Mouse (Mus musculus): ENCODE results near the gene Osbpl5. TPM values are rescaled to one million over a fixed set of nuclear protein-coding genes. Genes with fewer than 3 reads are reported as not detected.
"Not testable (repeated sequence)": the region's sequence is repeated elsewhere in the genome, so short reads cannot be mapped to it uniquely, and the experiment has no call there.

Gene Osbpl5
- total RNA-seq, 2 experiments from 2014 or later = 38.2 to 42.3 TPM

DNA sequence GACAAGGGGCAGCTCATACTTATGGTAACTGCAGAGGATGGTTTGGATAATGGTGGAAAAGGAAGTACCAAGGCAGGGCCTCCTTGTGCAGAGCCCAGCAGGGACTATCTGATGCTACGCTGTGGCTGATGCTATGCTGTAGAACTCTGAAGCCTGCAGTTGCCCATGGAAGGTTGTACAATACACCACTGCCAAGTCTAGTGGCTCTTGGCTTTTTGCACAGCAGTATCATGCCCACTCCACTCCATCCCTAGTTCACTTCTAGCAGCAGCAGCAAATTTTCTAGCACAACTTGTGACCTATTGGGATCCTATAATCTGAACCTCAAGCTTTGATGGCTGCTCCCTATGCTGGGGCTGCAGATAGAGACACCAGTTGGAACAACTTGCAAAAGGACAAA, 75.2 kb downstream of the Osbpl5 start:
- DNase-seq (ENCODE audit: extremely low spot score in 1 of 2, low spot score in 2 of 2) = no peak
- intact Hi-C loops (cut with DNase I) = loop anchor here (5.0 kb wide), 1 partner anchor 44 kb away; no protein-coding TSS in a partner anchor

GRCm38 (mm10) chr7:143680836-143681235, 75.9 kb downstream of the Osbpl5 start:
- intact Hi-C loops (cut with DNase I) = loop anchor here (5.0 kb wide), 1 partner anchor 44 kb away; no protein-coding TSS in a partner anchor
- not testable (repeated sequence) for DNase-seq (ENCODE audit: extremely low spot score in 1 of 2, low spot score in 2 of 2)

GRCm38 (mm10) chr7:143679650-143680049, 77.1 kb downstream of the Osbpl5 start:
- not testable (repeated sequence) for DNase-seq (ENCODE audit: extremely low spot score in 1 of 2, low spot score in 2 of 2)
- intact Hi-C loops (cut with DNase I) = loop anchor here (5.0 kb wide), 1 partner anchor 42 kb away; no protein-coding TSS in a partner anchor

GRCm38 (mm10) chr7:143666427-143667311, 90.1 kb downstream of the Osbpl5 start:
- intact Hi-C loops (cut with DNase I) = no loop called here
- no peak for DNase-seq (ENCODE audit: extremely low spot score in 1 of 2, low spot score in 2 of 2)

- DNase-seq (ENCODE audit: extremely low spot score in 1 of 2, low spot score in 2 of 2) = no peak
- intact Hi-C loops (cut with DNase I) = loop anchor here (5.0 kb wide), 1 partner anchor 36 kb away; the partner anchor contains the start of gene Tnfrsf26
These were observed 93.3 kb downstream of the Osbpl5 start for GRCm38 (mm10) chr7:143663470-143663869.

GRCm38 (mm10) chr7:143660797-143661196, 96.0 kb downstream of the Osbpl5 start:
- DNase-seq (ENCODE audit: extremely low spot score in 1 of 2, low spot score in 2 of 2) = no peak
- intact Hi-C loops (cut with DNase I) = loop anchor here (5.0 kb wide), 1 partner anchor 33 kb away; the partner anchor contains the start of gene Tnfrsf26

- DNase-seq (ENCODE audit: extremely low spot score in 1 of 2, low spot score in 2 of 2); intact Hi-C loops (cut with DNase I): not testable (repeated sequence)
These were observed 106.9 kb downstream of the Osbpl5 start for GRCm38 (mm10) chr7:143649769-143650346.

DNA sequence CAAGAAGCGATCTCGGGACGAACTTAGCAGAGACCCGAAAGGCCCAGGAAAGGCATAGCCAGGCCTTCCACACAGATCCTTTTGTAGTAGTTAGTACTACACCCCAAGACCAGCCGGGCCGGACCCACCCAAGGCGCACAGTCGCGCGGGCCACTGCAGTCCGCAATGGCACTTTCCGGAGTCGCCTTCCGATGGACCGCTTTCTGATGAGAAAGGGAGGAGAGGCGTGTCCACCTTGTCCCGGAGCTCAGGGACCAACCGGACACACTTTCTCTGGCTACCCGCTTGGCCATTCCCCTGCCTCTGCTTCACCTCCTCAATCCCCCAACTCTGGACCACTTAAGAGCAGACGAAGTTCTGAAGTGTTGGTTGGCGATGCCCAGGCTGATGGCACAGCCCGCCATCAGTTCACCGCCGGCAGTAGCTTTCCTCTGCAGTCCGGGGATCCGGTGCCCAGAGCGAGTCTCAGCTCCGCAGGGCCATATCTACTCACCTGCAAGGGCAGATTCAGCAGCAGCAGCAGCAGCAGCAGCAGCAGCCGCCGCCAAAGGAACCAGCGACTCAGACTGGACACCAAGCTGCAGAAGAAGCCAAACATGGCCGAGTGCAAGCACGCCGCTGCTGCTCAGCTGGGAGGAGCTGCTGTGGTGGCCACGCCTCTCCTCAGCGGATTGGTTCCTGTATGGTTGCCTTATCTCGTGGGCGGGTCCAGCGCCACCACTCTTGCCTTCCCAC, 107.6 kb downstream of the Osbpl5 start, which contains the start of gene Tnfrsf22:
Gene Tnfrsf22 (minus strand): TSS at position 628 of the 735 bp plus-strand sequence.
- peak; percentile 74 to 93 for DNase-seq (ENCODE audit: extremely low spot score in 1 of 2, low spot score in 2 of 2)
- intact Hi-C loops (cut with DNase I) = no loop called here

DNA sequence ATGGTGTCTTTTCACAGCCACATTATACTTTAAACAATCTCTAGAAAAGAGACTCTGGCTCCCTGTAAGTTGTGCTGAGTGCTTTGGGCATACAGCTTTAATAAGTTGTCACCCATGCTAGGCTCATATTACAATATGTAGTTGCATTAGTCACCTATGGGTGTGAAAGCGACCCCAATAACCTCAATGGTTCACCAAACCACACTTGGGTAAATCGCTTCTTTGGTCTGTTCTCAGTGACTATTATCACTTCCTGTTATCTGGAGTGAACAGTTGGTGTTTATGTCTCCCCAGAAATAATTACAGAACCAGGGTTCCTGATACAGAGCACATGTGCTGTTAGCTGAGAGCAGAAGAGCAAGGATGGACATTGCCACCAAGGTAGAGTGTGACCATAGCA, 112.8 kb downstream of the Osbpl5 start:
- intact Hi-C loops (cut with DNase I); DNase-seq (ENCODE audit: extremely low spot score in 1 of 2, low spot score in 2 of 2): not testable (repeated sequence)

Small RNA genes within 50 kb of the gene (microRNA-seq; reads per million reads assigned to microRNA genes)
- gene Gm22064 = not detected

Other genes starting within 250 kb of the Osbpl5 start
- gene Nap1l4, start 207.9 kb downstream of the Osbpl5 start, total RNA-seq (2021) = 100 to 1,000 TPM; 142 to 147 TPM
- 10 to 100 TPM; 70.0 to 71.0 TPM for gene Cars, start 156.9 kb downstream of the Osbpl5 start, total RNA-seq (2021)
- gene Tnfrsf26, start 128.3 kb downstream of the Osbpl5 start, total RNA-seq (2021) = under 1 TPM in 1 of 2 experiments, not detected in 1; 0.18 TPM
- 1 to 10 TPM; 3.4 to 4.8 TPM for gene Tnfrsf22, start 107.3 kb downstream of the Osbpl5 start, total RNA-seq (2021)
- gene Tnfrsf23, start 71.1 kb downstream of the Osbpl5 start, total RNA-seq (2021) = 1 to 10 TPM in 1 of 2 experiments, under 1 TPM in 1; 0.53 to 1.2 TPM
- not detected for gene Mrgprg, start 10.0 kb upstream of the Osbpl5 start, total RNA-seq (2021)
- 10 to 100 TPM; 11.8 to 12.3 TPM for gene Mrgpre, start 27.5 kb upstream of the Osbpl5 start, total RNA-seq (2021)
- 1 to 10 TPM; 4.3 to 5.2 TPM for gene Nadsyn1, start 65.9 kb upstream of the Osbpl5 start, total RNA-seq (2021)
- gene Dhcr7, start 66.2 kb upstream of the Osbpl5 start, total RNA-seq (2021) = 10 to 100 TPM; 79.5 to 85.8 TPM
- gene Gm498, start 109.9 kb upstream of the Osbpl5 start, total RNA-seq (2021) = not detected
- gene Shank2, start 244.9 kb upstream of the Osbpl5 start, total RNA-seq (2021) = 100 to 1,000 TPM; 162 to 172 TPM

Data from left cerebral cortex, postnatal 10 days (tissue).